Mouse (Mus musculus) intestine, postnatal 0 days (tissue): ENCODE measurements around the gene Cd48. TPM values are rescaled to one million over a fixed set of nuclear protein-coding genes. Genes with fewer than 3 reads are reported as not detected.
"Not testable (repeated sequence)": the region's sequence is repeated elsewhere in the genome, so short reads cannot be mapped to it uniquely, and the experiment has no call there.

Experiments used
- ATAC-seq: fragments of 200-750 bp; cut with Nextera tagmentation; 2 replicates; pipeline ENCODE4 v1.8.0; 2017; ENCODE audit warnings: mild to moderate bottlenecking, moderate TSS enrichment, moderate library complexity
- H3K27ac ChIP-seq: fragments of 300-500 bp; sonication (generic); 2 replicates; pipeline ENCODE4 v1.5.1; 2014; ENCODE audit warnings: mild to moderate bottlenecking, low read depth, low read length, moderate library complexity
- H3K27me3 ChIP-seq: fragments of 300-500 bp; sonication (generic); replicated peaks from 2 replicates; pipeline ENCODE4 v1.6.1; 2014; ENCODE audit warnings: low read length, mixed read lengths; ENCODE audit not compliant: control insufficient read depth, insufficient read depth
- H3K36me3 ChIP-seq: fragments of 300-500 bp; sonication (generic); 2 replicates; pipeline ENCODE4 v1.6.1; 2014; ENCODE audit warnings: mild to moderate bottlenecking, moderate library complexity; ENCODE audit not compliant: control insufficient read depth, insufficient read depth
- H3K4me1 ChIP-seq: fragments of 300-500 bp; sonication (generic); replicated peaks from 2 replicates; pipeline ENCODE4 v1.6.1; 2014; ENCODE audit warnings: antibody characterized with exemption, low read length, mixed read lengths; ENCODE audit not compliant: control insufficient read depth, insufficient read depth
- H3K4me2 ChIP-seq: fragments of 300-500 bp; sonication (generic); replicated peaks from 2 replicates; pipeline ENCODE4 v1.6.1; 2014; ENCODE audit warnings: low read depth, mild to moderate bottlenecking, moderate library complexity
- H3K4me3 ChIP-seq: fragments of 300-500 bp; sonication (generic); 2 replicates; pipeline ENCODE4 v1.5.1; 2014; ENCODE audit warnings: low read depth, low read length
- H3K9ac ChIP-seq: fragments of 300-500 bp; sonication (generic); 2 replicates; pipeline ENCODE4 v1.6.1; 2014; ENCODE audit warnings: mild to moderate bottlenecking, low read depth, low read length
- H3K9me3 ChIP-seq: fragments of 300-500 bp; sonication (generic); 2 replicates; pipeline ENCODE4 v1.6.1; 2016; ENCODE audit warnings: mixed run types; ENCODE audit not compliant: control insufficient read depth
- CTCF ChIP-seq: sonication (generic); IDR thresholded peaks from 2 replicates; pipeline ENCODE4 v1.5.1; 2016; ENCODE audit warnings: low read depth, mild to moderate bottlenecking, control low read depth, antibody characterized with exemption, moderate library complexity
- WGBS: fragments of 180-500 bp; shearing (Covaris S2); extraction: QIAGEN DNeasy Blood & Tissue Kit; methylation state at CpG from one replicate; pipeline ENCODE4 v1.1.7; 2014; 5-methylcytosine and 5-hydroxymethylcytosine counted together
- polyA plus RNA-seq: library from polyadenylated mRNA; unstranded; fragments of >200 nt; fragmentation: Nextera tagmentation; extraction: Ambion mirVana; gene quantifications from 2 replicates; pipeline ENCODE4 v1.2.1, GENCODE M21; 2015

The Cd48 gene
- polyA plus RNA-seq, 1 experiment from 2014 or later: 4.3 TPM

- Histone ChIP-seq H3K36me3 (no peaks in the 10 kb centered on the region), H3K4me1 (no peaks in the 10 kb centered on the region), H3K27ac (no peak overlapping the region), H3K4me3 (no peak overlapping the region), H3K4me2 (no peak overlapping the region), H3K9me3 (no peaks in the 10 kb centered on the region), H3K9ac (no peak overlapping the region), H3K27me3 (no peaks in the 10 kb centered on the region)
- ATAC-seq: no peak
- no peak for TF ChIP-seq CTCF
- 70% methylated on average over 7 of the region's 7 CpGs for WGBS
These were observed 800 bp upstream of the Cd48 start for GRCm38 (mm10) chr1:171681009-171681408.

GRCm38 (mm10) chr1:171684923-171685322 is 3.1 kb downstream of the Cd48 start:
- H3K4me1 ChIP-seq: no peaks in the 10 kb centered on the region
- no peak overlapping the region for H3K27ac ChIP-seq
- ATAC-seq: no peak
- no peak overlapping the region for H3K4me3 ChIP-seq
- TF ChIP-seq CTCF: no peak
- no peaks in the 10 kb centered on the region for H3K9me3 ChIP-seq
- H3K4me2 ChIP-seq: no peak overlapping the region
- no peak overlapping the region for H3K9ac ChIP-seq
- WGBS: 89% methylated on average over 9 of the region's 9 CpGs
- no peaks in the 10 kb centered on the region for H3K36me3 ChIP-seq
- no peaks in the 10 kb centered on the region for H3K27me3 ChIP-seq

- no peak overlapping the region for H3K27ac ChIP-seq
- no peak overlapping the region for H3K4me3 ChIP-seq
- no peaks in the 10 kb centered on the region for H3K9me3 ChIP-seq
- no peak overlapping the region for H3K4me2 ChIP-seq
- WGBS: 79% methylated on average over 4 of the region's 4 CpGs
- H3K36me3 ChIP-seq: no peaks in the 10 kb centered on the region
- no peak overlapping the region for H3K9ac ChIP-seq
- ATAC-seq: no peak
- H3K4me1 ChIP-seq: no peaks in the 10 kb centered on the region
- no peaks in the 10 kb centered on the region for H3K27me3 ChIP-seq
- no peak for TF ChIP-seq CTCF
These were observed 5.5 kb downstream of the Cd48 start for GRCm38 (mm10) chr1:171687320-171687719.

GRCm38 (mm10) chr1:171693918-171694317 is 12.1 kb downstream of the Cd48 start:
- no peak for TF ChIP-seq CTCF
- H3K27me3 ChIP-seq: no peaks in the 10 kb centered on the region
- no peak for ATAC-seq
- H3K4me2 ChIP-seq: no peak overlapping the region
- no peaks in the 10 kb centered on the region for H3K36me3 ChIP-seq
- H3K4me1 ChIP-seq: no peaks in the 10 kb centered on the region
- WGBS: 93% methylated on average over 1 of the region's 1 CpGs
- H3K9ac ChIP-seq: no peak overlapping the region
- no peak overlapping the region for H3K27ac ChIP-seq
- H3K4me3 ChIP-seq: no peak overlapping the region
- no peaks in the 10 kb centered on the region for H3K9me3 ChIP-seq

GRCm38 (mm10) chr1:171698983-171699382 is 17.2 kb downstream of the Cd48 start:
- Histone ChIP-seq H3K9me3 (no peaks in the 10 kb centered on the region), H3K9ac (no peak overlapping the region), H3K27ac (no peak overlapping the region), H3K36me3 (no peaks in the 10 kb centered on the region), H3K4me2 (no peak overlapping the region), H3K4me3 (no peak overlapping the region), H3K4me1 (no peaks in the 10 kb centered on the region), H3K27me3 (no peaks in the 10 kb centered on the region)
- no peak for ATAC-seq
- TF ChIP-seq CTCF: peak; percentile 54
- 17% methylated on average over 6 of the region's 6 CpGs for WGBS

- peak; percentile 84 for ATAC-seq
- H3K27ac ChIP-seq, H3K9ac ChIP-seq, H3K4me1 ChIP-seq, H3K36me3 ChIP-seq, H3K4me2 ChIP-seq, H3K27me3 ChIP-seq, H3K9me3 ChIP-seq, H3K4me3 ChIP-seq: not testable (repeated sequence)
- WGBS: 71% methylated on average over 1 of the region's 1 CpGs
These were observed 31.9 kb downstream of the Cd48 start for GRCm38 (mm10) chr1:171713736-171714135.

- H3K9ac ChIP-seq: no peak overlapping the region
- no peak overlapping the region for H3K4me2 ChIP-seq
- no peaks in the 10 kb centered on the region for H3K27me3 ChIP-seq
- H3K9me3 ChIP-seq: no peaks in the 10 kb centered on the region
- TF ChIP-seq CTCF: no peak
- H3K27ac ChIP-seq: no peak overlapping the region
- no peak overlapping the region for H3K4me3 ChIP-seq
- 47% methylated on average over 2 of the region's 2 CpGs for WGBS
- no peaks in the 10 kb centered on the region for H3K36me3 ChIP-seq
- H3K4me1 ChIP-seq: no peaks in the 10 kb centered on the region
- ATAC-seq: no peak
These were observed 33.6 kb downstream of the Cd48 start for GRCm38 (mm10) chr1:171715434-171715833.
